Mouse (Mus musculus) liver, postnatal 0 days (tissue): ENCODE measurements at regions not wholly inside any gene's neighbourhood (a gene's known extent, or its start where the extent isn't known, plus 50 kb on each side); places are given as distances from the start of the nearest gene placed in this dataset.

ENCODE experiments used
- ATAC-seq: fragments of 200-750 bp; cut with Nextera tagmentation; 2 replicates; pipeline ENCODE4 v1.8.0; 2017; ENCODE audit warnings: mild to moderate bottlenecking, moderate library complexity
- DNase-seq: peaks from one replicate; pipeline ENCODE4 v3.0.0-alpha.2; 2016
- H3K27ac ChIP-seq: fragments of 300-500 bp; sonication (generic); 2 replicates; pipeline ENCODE4 v1.5.1; 2014; ENCODE audit warnings: antibody characterized with exemption, moderate library complexity, mild to moderate bottlenecking, low read depth
- H3K27me3 ChIP-seq: fragments of 300-500 bp; sonication (generic); 2 replicates; pipeline ENCODE4 v1.6.1; 2014; ENCODE audit warnings: low read length, control low read depth, mixed read lengths; ENCODE audit not compliant: insufficient read depth
- H3K36me3 ChIP-seq: fragments of 300-500 bp; sonication (generic); replicated peaks from 2 replicates; pipeline ENCODE4 v1.6.1; 2014; ENCODE audit warnings: mild to moderate bottlenecking, control low read depth, low read length, moderate library complexity, mixed read lengths; ENCODE audit not compliant: insufficient read depth
- H3K4me1 ChIP-seq: fragments of 300-500 bp; sonication (generic); 2 replicates; pipeline ENCODE4 v1.6.1; 2014; ENCODE audit warnings: antibody characterized with exemption, mild to moderate bottlenecking, control low read depth; ENCODE audit not compliant: insufficient read depth
- H3K4me2 ChIP-seq: fragments of 300-500 bp; sonication (generic); 2 replicates; pipeline ENCODE4 v1.6.1; 2014; ENCODE audit warnings: low read depth, mild to moderate bottlenecking, low read length, moderate library complexity, mixed read lengths
- H3K4me3 ChIP-seq: fragments of 300-500 bp; sonication (generic); 2 replicates; pipeline ENCODE4 v1.5.1; 2014; ENCODE audit warnings: low read depth, low read length
- H3K9ac ChIP-seq: fragments of 300-500 bp; sonication (generic); replicated peaks from 2 replicates; pipeline ENCODE4 v1.6.1; 2014; ENCODE audit warnings: mild to moderate bottlenecking, moderate library complexity
- H3K9me3 ChIP-seq: fragments of 300-500 bp; sonication (generic); 2 replicates; pipeline ENCODE4 v1.6.1; 2016; ENCODE audit warnings: mild to moderate bottlenecking, control low read depth, low read length, mixed read lengths
- CTCF ChIP-seq: sonication (generic); IDR thresholded peaks from 2 replicates; pipeline ENCODE4 v1.5.1; 2016; ENCODE audit warnings: antibody characterized with exemption, low read depth
- EP300 ChIP-seq: IDR thresholded peaks from 2 replicates; pipeline ENCODE4 v1.6.1; 2016; ENCODE audit warnings: antibody characterized with exemption, low read depth, mild to moderate bottlenecking
- WGBS: fragments of 180-500 bp; shearing (Covaris S2); extraction: QIAGEN DNeasy Blood & Tissue Kit; methylation state at CpG from one replicate; pipeline ENCODE4 v1.1.7; 2014; ENCODE audit not compliant: insufficient replicate concordance; 5-methylcytosine and 5-hydroxymethylcytosine counted together

DNA sequence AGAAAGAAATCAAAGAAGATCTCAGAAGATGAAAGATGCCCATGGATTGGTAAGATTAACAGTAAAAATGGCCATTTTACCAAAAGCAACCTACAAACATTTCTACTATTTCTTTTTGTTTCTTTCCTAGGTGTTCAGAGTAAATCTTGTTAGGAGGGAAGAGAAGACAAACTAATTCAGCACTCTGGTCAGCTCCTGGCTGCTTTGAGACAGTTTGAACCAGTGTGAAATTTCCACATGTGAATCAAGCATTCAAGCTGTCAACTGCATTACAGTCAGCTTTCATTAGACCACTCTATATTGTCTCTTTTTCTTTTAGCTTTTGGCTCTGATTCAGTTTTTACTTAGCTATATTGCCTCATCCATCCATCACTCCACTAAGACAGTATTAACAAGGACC is 859.2 kb downstream of the Ryr2 start:
- no peak overlapping the region for H3K4me3 ChIP-seq
- DNase-seq (no peak), ATAC-seq (no peak)
- no peaks in the 10 kb centered on the region for H3K27me3 ChIP-seq
- H3K36me3 ChIP-seq: no peaks in the 10 kb centered on the region
- no peak overlapping the region for H3K9ac ChIP-seq
- no peak for TF ChIP-seq EP300
- TF ChIP-seq CTCF: no peak
- no peaks in the 10 kb centered on the region for H3K4me1 ChIP-seq
- no peaks in the 10 kb centered on the region for H3K9me3 ChIP-seq
- H3K4me2 ChIP-seq: no peak overlapping the region
- H3K27ac ChIP-seq: no peak overlapping the region

DNA sequence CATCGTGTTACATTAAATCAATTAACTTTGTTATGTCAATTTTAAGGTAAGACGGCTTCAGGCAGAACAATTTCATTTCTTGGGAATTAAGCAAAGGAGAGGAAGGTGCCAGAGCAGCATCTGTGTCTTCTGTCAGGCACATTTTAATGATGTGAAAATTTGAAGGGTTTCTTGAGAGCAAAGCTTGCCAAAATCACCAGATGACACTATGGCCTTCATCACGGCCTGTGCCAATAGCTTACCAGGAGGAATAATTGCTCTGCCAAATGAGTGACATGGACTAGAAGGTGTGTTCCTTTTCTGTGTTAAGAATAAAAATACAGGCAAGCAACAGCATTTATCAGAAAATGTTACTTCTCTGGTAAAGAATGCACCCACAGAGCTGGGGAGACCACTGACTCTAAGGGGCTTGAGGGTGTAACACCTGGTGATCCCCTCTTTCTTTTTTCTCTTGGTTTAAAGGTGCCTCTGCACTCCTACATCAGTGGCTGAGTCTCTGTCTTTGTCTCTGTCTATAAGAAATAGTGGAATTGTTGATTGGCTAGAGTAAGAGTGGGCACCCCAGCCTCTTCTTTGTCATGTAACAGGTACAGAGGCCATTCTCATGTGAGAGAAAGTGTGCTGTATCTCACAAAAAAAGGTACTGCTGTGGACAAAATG is 856.2 kb upstream of the Chrm3 start:
- no peak for ATAC-seq
- WGBS: 91% methylated on average over 3 of the region's 3 CpGs

DNA sequence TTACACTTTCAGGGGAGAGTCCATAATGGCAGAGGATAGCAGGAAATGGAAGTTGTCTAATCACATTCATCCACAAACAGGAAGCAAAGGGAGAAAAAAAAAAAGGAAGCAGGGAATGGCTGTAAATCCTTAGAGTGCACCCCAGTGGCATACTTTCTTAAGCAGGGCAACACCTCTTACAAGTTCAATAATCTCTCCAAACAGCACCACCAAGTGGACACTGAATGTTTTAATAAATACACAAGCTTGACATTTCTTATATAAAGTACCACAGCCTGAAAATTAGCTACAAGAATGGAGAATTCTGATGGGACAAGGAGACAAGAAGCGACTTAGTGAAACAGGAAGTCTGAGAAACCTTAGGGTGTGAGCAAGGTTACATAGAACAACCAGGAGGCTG is 849.5 kb upstream of the Chrm3 start:
- H3K4me3 ChIP-seq: no peak overlapping the region

More for the DNA sequence above, 856.2 kb upstream of the Chrm3 start:
- Histone ChIP-seq H3K9ac (no peak overlapping the region), H3K36me3 (no peaks in the 10 kb centered on the region), H3K27me3 (no peaks in the 10 kb centered on the region), H3K27ac (no peak overlapping the region), H3K4me2 (no peak overlapping the region), H3K4me3 (no peak overlapping the region), H3K9me3 (no peaks in the 10 kb centered on the region), H3K4me1 (no peaks in the 10 kb centered on the region)
- TF ChIP-seq EP300 (no peak), CTCF (no peak)
- DNase-seq: no peak

DNA sequence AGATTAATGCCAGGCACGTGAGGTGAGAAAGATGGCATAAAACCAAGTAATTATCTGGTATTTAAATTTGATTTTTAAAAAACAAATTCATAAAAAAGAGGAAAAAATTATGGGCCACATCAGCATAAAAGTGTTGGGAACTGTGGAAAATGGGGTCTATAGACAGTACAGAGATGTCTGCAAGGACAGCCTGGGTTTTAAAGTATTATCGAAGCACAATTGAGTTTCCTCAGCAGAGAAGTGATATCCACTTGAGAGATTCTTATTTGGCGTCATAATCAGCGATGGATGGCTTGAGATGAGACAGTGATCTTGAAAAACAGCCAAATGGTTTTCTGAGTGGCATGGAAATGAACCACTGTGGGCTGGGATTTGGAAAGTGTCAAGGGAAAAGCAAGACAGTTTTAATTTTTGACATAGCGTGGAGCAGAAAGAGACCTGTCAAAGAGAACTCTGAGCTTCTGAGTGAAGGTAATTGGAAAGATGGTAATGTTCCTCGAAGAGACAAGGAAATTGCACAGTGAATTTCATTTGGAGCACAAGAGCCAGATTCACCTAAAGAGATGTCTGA is 844.7 kb upstream of the Chrm3 start:
- Histone ChIP-seq H3K4me2 (no peak overlapping the region), H3K9me3 (no peaks in the 10 kb centered on the region), H3K27me3 (no peaks in the 10 kb centered on the region), H3K4me3 (no peak overlapping the region), H3K4me1 (no peaks in the 10 kb centered on the region), H3K27ac (no peak overlapping the region), H3K9ac (no peak overlapping the region), H3K36me3 (no peaks in the 10 kb centered on the region)
- no peak for DNase-seq
- no peak for TF ChIP-seq CTCF
- TF ChIP-seq EP300: no peak
- 75% methylated on average over 6 of the region's 6 CpGs for WGBS
- ATAC-seq: no peak

More for the DNA sequence above, 849.5 kb upstream of the Chrm3 start:
- Histone ChIP-seq H3K9me3 (no peaks in the 10 kb centered on the region), H3K9ac (no peak overlapping the region), H3K4me2 (no peak overlapping the region), H3K4me1 (no peaks in the 10 kb centered on the region), H3K36me3 (no peaks in the 10 kb centered on the region), H3K27me3 (no peaks in the 10 kb centered on the region), H3K27ac (no peak overlapping the region)
- WGBS: 76% methylated on average over 1 of the region's 1 CpGs
- ATAC-seq (no peak), DNase-seq (no peak)
- TF ChIP-seq EP300 (no peak), CTCF (no peak)

DNA sequence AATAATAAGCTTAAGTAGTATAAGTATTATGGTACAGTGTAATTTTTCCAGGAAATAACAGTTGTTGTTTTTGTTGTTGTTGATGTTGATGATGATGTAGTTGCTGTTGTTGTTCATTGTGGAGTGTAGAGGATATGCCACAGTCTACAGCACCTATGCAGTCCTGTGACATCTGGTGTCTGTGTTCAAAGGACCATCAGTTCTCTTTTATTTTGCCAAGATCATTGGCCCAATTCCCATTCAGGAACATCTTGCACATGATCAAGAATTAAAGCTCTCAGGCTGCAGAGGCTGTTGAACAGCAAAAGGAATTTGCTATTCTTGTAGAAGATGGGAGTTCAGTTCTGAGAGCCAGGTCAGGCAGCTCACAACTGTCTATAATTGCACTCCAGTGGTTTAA is 841.3 kb upstream of the Chrm3 start:
- no peaks in the 10 kb centered on the region for H3K27me3 ChIP-seq
- no peak overlapping the region for H3K9ac ChIP-seq
- H3K36me3 ChIP-seq: no peaks in the 10 kb centered on the region
- ATAC-seq: no peak
- H3K4me2 ChIP-seq: no peak overlapping the region
- no peak for DNase-seq
- H3K4me1 ChIP-seq: no peaks in the 10 kb centered on the region
- no peak overlapping the region for H3K4me3 ChIP-seq
- no peaks in the 10 kb centered on the region for H3K9me3 ChIP-seq
- TF ChIP-seq CTCF (no peak), EP300 (no peak)
- H3K27ac ChIP-seq: no peak overlapping the region

DNA sequence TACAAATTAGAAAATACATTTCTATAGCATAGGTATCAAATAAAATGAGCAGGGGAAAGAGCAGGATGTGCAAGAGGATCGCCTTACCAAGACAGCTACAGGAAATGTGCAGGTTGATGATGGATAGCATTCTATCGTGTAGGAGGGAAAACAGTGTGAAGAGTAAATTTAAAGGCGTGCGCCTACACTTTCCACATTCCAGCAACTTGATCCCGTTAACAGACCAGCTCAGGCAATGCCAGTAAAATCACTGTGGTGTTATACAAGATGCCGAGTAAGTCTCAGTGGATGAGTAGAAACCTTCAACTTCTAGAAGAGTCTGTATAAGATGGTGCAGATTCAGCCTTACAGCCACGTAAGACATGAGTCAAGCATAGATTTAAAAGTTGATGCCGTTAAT is 831.8 kb upstream of the Chrm3 start:
- WGBS: 75% methylated on average over 8 of the region's 8 CpGs
- Histone ChIP-seq H3K4me1 (no peaks in the 10 kb centered on the region), H3K36me3 (no peaks in the 10 kb centered on the region), H3K9ac (no peak overlapping the region), H3K4me2 (no peak overlapping the region), H3K27me3 (no peaks in the 10 kb centered on the region), H3K9me3 (no peaks in the 10 kb centered on the region), H3K4me3 (no peak overlapping the region), H3K27ac (no peak overlapping the region)
- TF ChIP-seq CTCF: no peak
- TF ChIP-seq EP300: no peak
- ATAC-seq: no peak
- DNase-seq: no peak

DNA sequence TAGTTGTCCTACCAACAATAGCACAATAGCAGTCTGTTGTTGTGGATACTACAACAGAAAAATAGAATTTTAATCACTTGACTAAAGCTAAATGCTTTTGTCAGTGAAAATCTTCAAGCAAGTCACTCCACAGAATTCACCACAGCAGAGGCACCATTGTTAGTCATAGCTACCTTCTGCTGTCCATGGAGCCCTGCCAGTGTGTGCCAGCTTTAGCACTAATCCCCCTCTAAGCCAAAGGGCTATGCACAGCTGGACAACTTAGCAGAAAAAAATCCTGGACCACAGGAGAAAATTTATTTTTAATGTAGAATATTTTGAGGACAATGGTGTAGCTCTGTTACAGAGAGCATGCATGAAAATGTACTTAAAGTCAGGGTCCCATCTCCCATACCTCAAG is 820.5 kb upstream of the Chrm3 start:
- DNase-seq: no peak
- Histone ChIP-seq H3K36me3 (no peaks in the 10 kb centered on the region), H3K9me3 (no peaks in the 10 kb centered on the region), H3K9ac (no peak overlapping the region), H3K27me3 (no peaks in the 10 kb centered on the region), H3K27ac (no peak overlapping the region), H3K4me3 (no peak overlapping the region), H3K4me2 (no peak overlapping the region), H3K4me1 (no peaks in the 10 kb centered on the region)
- ATAC-seq: no peak
- TF ChIP-seq EP300: no peak
